Mouse (Mus musculus): ENCODE data around the gene Ddah1. TPM values are rescaled to one million over a fixed set of nuclear protein-coding genes. Genes with fewer than 3 reads are reported as not detected.

Ddah1 gene
- polyA plus RNA-seq (2012; rRNA removed): 16.1 and 20.7 TPM in 2 replicates

DNA sequence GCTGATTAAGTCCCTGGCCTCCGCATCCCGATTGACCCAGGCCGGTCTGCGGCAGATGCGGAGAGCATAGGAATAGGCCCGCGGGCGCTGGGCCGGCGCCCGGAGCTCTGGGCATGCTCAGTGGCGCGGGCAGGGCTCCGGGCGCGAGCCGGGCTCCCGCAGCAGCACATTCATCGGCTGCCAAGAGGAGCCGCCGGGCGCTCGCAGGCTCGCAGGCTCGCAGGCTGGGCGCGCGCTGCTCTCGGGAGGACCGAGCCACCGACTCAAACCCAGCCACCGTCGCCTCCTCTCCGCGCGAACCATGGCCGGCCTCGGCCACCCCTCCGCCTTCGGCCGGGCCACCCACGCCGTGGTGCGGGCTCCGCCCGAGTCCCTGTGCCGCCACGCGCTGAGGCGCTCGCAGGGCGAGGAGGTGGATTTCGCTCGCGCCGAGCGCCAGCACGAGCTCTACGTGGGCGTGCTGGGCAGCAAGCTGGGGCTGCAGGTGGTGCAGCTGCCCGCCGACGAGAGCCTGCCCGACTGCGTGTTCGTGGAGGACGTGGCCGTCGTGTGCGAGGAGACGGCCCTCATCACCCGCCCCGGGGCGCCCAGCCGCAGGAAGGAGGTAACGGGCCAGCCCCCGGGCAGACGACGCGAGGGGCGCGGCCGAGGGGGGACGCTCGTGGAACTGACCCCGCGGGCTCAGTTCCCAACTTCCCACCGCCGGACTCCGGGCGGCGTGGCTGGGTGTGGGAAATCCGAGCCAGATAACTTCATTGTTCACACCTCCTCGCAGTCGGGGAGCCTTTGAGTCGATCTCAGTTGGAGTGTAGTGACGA lies at the start of gene Ddah1:
Gene Ddah1 (plus strand): TSS at position 115 of the 818 bp plus-strand sequence.
- WGBS: under 1% methylated on average over 97 of the region's 97 CpGs
- TF ChIP-seq POLR2A (IDR thresholded peaks at IDR 0.05; ENCODE audit: borderline replicate concordance, extremely low read depth, low read depth, low read length): no peak
- TF ChIP-seq CTCF (IDR thresholded peaks at IDR 0.05; ENCODE audit: insufficient read depth, low read length): no peak
- Histone ChIP-seq H3K4me3 (replicated peaks; ENCODE audit: extremely low read depth, low read depth, low read length) (peak within 1 kb of the TSS; percentile 70), H3K4me1 (ENCODE audit: control insufficient read depth, insufficient read depth, low read length) (0 out of 2 replicates have a peak, but pooled peaks cover 3% of the 10 kb centered on the region)
- peak; percentile 60 for DNase-seq

DNA sequence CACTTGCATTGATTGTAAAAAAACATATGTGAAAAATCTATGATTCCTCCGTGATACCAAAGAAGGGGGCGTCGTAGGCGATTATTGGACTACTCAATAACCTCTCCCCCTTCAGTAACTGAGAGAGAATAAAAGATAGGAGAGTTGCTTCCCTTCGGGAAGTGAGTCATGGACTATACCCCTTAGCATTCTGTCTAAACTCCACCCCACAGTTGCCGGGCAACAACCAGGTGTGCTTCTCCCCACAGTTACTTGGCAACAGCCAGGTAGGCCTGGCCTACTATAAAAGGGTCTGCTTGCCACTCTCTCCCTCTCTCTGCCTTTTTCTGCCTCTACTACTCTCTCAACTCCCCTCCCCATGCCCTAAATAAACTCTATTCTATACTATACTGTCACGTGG lies 42.6 kb upstream of the Ddah1 start:
- no peak for TF ChIP-seq CTCF (IDR thresholded peaks at IDR 0.05; ENCODE audit: insufficient read depth, low read length)
- no peak for TF ChIP-seq POLR2A (IDR thresholded peaks at IDR 0.05; ENCODE audit: borderline replicate concordance, extremely low read depth, low read depth, low read length)
- H3K4me3 ChIP-seq (replicated peaks; ENCODE audit: extremely low read depth, low read depth, low read length): no peak overlapping the region
- WGBS: 79% methylated on average over 7 of the region's 7 CpGs
- H3K4me1 ChIP-seq (ENCODE audit: control insufficient read depth, insufficient read depth, low read length): no peaks in the 10 kb centered on the region
- DNase-seq: no peak

DNA sequence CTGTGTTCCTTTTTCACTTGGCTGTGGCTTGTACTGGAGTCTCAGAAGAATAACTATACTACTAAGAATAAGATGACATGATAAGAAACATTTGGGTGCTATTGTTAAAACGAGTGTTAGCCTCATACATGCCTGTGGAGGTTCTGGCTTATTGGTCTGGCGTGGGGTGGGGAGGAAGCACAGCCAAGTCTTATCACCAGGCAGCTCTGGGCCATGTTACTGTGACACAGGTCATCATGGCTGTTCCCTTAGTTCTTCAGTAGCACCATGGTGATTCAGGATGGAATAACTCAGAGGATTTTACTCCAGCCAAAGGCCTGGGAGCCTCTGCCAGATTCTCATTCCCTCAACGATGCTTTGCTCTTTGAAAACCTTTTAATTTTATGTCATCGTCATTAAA lies 38.8 kb upstream of the Ddah1 start:
- no peak overlapping the region for H3K4me3 ChIP-seq (replicated peaks; ENCODE audit: extremely low read depth, low read depth, low read length)
- no peak for DNase-seq
- WGBS: 61% methylated on average over 4 of the region's 4 CpGs
- TF ChIP-seq CTCF (IDR thresholded peaks at IDR 0.05; ENCODE audit: insufficient read depth, low read length) (no peak), POLR2A (IDR thresholded peaks at IDR 0.05; ENCODE audit: borderline replicate concordance, extremely low read depth, low read depth, low read length) (no peak)
- no peaks in the 10 kb centered on the region for H3K4me1 ChIP-seq (ENCODE audit: control insufficient read depth, insufficient read depth, low read length)

DNA sequence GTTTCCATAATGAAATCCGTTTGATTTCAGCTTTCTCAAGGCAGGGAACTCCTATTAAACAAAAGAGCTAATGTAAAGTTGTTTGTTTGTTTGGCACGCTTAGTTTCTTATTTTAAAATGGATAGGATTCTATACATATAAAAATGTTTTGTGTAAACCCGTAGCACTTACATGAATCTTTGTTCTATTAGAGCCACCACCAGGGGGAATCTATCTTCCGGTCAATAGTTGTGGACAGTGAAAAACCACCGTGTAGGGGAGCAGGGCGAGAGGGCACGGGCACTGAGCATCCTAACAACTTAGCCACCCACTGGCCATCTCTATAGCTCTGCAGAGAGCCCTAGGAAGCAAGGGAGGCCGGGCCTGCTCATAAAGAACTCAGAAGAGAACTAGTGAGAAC lies 33.4 kb upstream of the Ddah1 start:
- Histone ChIP-seq H3K4me1 (ENCODE audit: control insufficient read depth, insufficient read depth, low read length) (0 out of 2 replicates have a peak, but pooled peaks cover 2% of the 10 kb centered on the region), H3K4me3 (replicated peaks; ENCODE audit: extremely low read depth, low read depth, low read length) (no peak overlapping the region)
- no peak for TF ChIP-seq POLR2A (IDR thresholded peaks at IDR 0.05; ENCODE audit: borderline replicate concordance, extremely low read depth, low read depth, low read length)
- TF ChIP-seq CTCF (IDR thresholded peaks at IDR 0.05; ENCODE audit: insufficient read depth, low read length): peak; percentile 23; the same call in 1 of the 2 replicates
- 62% methylated on average over 8 of the region's 8 CpGs for WGBS
- DNase-seq: no peak

DNA sequence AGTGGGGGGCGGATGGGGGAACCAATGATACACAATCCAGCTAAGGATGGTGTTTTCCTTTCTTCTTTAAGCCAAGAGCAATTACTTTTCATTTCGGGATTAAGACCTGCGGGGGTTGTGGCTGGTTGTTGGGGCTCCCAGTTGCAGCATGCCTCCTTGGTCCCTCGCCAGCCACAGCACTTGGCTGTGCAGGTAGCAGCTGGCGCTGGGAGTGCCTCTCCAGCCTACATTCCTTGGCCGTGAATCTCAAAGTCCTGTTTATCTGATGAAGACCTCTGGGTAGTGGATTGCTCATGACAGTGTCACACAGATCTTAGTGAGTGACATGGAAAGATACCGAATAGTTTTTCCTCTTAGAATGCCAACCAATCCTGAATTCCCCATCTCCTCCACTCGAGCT lies 30.1 kb upstream of the Ddah1 start:
- 56% methylated on average over 8 of the region's 8 CpGs for WGBS

DNA sequence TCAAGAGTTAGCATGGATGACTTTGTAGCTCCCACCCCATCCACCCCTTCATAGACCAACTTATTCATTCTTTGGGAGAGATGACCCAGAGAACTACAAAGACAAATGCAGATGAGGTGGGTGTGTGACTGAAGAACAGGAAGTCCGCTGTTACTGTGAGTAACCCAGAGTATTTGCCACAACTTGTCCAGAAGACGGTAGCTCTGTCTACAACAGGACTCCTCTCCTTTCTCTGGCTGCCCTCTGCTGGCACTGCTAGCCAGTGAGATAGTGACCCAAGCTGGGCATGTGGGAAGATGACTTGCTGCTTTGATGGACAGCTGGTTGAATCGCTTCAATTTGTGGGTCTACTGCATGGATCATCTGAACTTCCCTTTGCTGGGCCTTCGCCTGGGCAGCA lies 28.9 kb upstream of the Ddah1 start:
- TF ChIP-seq CTCF (IDR thresholded peaks at IDR 0.05; ENCODE audit: insufficient read depth, low read length) (peak; percentile 53; the same call in 1 of the 2 replicates), POLR2A (IDR thresholded peaks at IDR 0.05; ENCODE audit: borderline replicate concordance, extremely low read depth, low read depth, low read length) (no peak)
- WGBS: 61% methylated on average over 4 of the region's 4 CpGs
- DNase-seq: peak; percentile 14
- Histone ChIP-seq H3K4me1 (ENCODE audit: control insufficient read depth, insufficient read depth, low read length) (0 out of 2 replicates have a peak, but pooled peaks cover 2% of the 10 kb centered on the region), H3K4me3 (replicated peaks; ENCODE audit: extremely low read depth, low read depth, low read length) (no peak overlapping the region)

More for the DNA sequence above, 30.1 kb upstream of the Ddah1 start:
- TF ChIP-seq CTCF (IDR thresholded peaks at IDR 0.05; ENCODE audit: insufficient read depth, low read length): no peak
- no peak for TF ChIP-seq POLR2A (IDR thresholded peaks at IDR 0.05; ENCODE audit: borderline replicate concordance, extremely low read depth, low read depth, low read length)
- Histone ChIP-seq H3K4me1 (ENCODE audit: control insufficient read depth, insufficient read depth, low read length) (0 out of 2 replicates have a peak, but pooled peaks cover 2% of the 10 kb centered on the region), H3K4me3 (replicated peaks; ENCODE audit: extremely low read depth, low read depth, low read length) (no peak overlapping the region)
- no peak for DNase-seq

DNA sequence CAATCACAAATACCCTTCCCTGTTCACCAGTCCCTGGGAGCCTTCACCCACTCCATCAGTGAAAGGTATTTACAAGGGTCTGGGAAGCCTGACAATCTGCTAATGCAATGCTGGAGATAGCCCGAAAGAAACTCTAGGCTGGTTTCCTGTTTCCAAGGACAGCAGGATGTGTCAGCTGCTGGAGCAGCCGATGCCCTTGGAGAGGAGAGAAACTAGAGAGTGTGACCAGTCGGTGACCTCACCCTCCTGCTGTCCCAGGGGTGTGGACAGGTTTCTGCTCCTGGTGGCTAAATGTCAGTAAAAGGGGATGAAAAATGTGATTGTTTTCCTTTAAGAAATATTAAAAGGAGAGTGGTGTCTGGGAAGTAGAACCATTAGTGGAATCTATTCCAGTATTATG lies 28.4 kb upstream of the Ddah1 start:
- TF ChIP-seq POLR2A (IDR thresholded peaks at IDR 0.05; ENCODE audit: borderline replicate concordance, extremely low read depth, low read depth, low read length): no peak
- no peak for TF ChIP-seq CTCF (IDR thresholded peaks at IDR 0.05; ENCODE audit: insufficient read depth, low read length)
- 20% methylated on average over 3 of the region's 3 CpGs for WGBS
- no peak for DNase-seq
- Histone ChIP-seq H3K4me1 (ENCODE audit: control insufficient read depth, insufficient read depth, low read length) (peaks cover 2% of the 10 kb centered on the region; the same call in 1 of the 2 replicates), H3K4me3 (replicated peaks; ENCODE audit: extremely low read depth, low read depth, low read length) (no peak overlapping the region)

DNA sequence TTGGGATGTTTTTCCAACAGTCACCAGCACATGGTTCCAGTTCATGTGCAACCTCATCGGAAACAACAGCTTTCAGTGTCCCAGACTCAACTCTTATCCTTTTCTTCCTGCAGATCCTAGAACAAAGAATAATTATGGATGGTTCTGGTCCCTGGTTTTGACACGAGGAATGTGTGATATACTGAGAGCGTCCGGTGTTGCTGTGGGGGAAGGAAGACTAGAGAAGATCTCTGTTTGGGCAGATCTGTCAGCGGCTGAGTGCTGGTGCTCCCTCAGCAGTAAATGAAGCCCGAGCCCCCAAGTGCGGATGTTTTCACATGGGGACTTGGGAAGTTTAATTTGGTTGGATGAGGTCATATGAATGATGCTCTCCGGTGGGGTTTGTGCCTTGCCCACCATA lies 23.6 kb upstream of the Ddah1 start:
- WGBS: 54% methylated on average over 8 of the region's 8 CpGs
- TF ChIP-seq CTCF (IDR thresholded peaks at IDR 0.05; ENCODE audit: insufficient read depth, low read length) (no peak), POLR2A (IDR thresholded peaks at IDR 0.05; ENCODE audit: borderline replicate concordance, extremely low read depth, low read depth, low read length) (no peak)
- H3K4me1 ChIP-seq (ENCODE audit: control insufficient read depth, insufficient read depth, low read length): no peaks in the 10 kb centered on the region; the same call in 1 of the 2 replicates
- no peak overlapping the region for H3K4me3 ChIP-seq (replicated peaks; ENCODE audit: extremely low read depth, low read depth, low read length)
- DNase-seq: no peak

DNA sequence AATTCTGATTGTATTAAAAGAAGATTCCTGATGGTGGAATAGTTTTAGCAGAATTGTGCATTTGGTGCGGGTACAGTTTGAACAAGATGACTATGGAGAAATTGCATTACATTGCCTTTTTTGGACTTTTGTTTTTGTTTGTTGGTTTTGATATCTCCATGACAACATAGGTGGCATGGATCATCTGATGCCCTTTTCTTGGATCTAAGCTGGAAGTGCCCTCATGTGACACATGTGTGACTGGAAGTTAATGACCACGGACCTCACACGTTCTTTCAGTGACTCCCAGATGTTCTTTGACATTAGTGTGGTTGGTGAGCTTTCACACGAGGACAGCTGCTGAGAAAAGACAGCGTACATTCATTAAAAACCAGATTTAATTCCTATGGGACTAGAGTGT lies 21.9 kb upstream of the Ddah1 start:
- DNase-seq: no peak
- 77% methylated on average over 5 of the region's 5 CpGs for WGBS
- no peak for TF ChIP-seq POLR2A (IDR thresholded peaks at IDR 0.05; ENCODE audit: borderline replicate concordance, extremely low read depth, low read depth, low read length)
- no peak for TF ChIP-seq CTCF (IDR thresholded peaks at IDR 0.05; ENCODE audit: insufficient read depth, low read length)
- H3K4me3 ChIP-seq (replicated peaks; ENCODE audit: extremely low read depth, low read depth, low read length): no peak overlapping the region
- H3K4me1 ChIP-seq (ENCODE audit: control insufficient read depth, insufficient read depth, low read length): no peaks in the 10 kb centered on the region; the same call in 1 of the 2 replicates

DNA sequence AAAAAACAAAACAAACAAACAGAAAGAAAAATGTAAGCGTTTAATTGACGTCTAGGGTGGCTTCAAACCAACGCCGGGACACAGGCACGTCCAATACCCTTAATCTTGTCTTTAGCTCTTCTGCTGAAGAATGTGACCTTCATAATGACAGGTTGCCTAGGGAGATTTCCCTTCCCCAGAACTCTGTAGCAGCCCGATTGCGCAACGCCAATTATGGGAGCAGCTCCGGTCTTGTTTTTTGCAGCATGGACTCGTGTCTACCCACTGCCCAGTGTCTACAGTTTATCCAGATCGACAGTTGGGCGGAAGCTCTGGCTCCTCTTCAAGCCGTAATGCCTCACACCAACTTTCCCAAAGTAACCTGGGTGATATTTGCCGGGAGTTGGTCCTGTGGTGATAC lies 19.8 kb upstream of the Ddah1 start:
- Histone ChIP-seq H3K4me3 (replicated peaks; ENCODE audit: extremely low read depth, low read depth, low read length) (no peak overlapping the region), H3K4me1 (ENCODE audit: control insufficient read depth, insufficient read depth, low read length) (no peaks in the 10 kb centered on the region; the same call in 1 of the 2 replicates)
- TF ChIP-seq CTCF (IDR thresholded peaks at IDR 0.05; ENCODE audit: insufficient read depth, low read length) (no peak), POLR2A (IDR thresholded peaks at IDR 0.05; ENCODE audit: borderline replicate concordance, extremely low read depth, low read depth, low read length) (no peak)
- WGBS: 81% methylated on average over 14 of the region's 14 CpGs
- no peak for DNase-seq
